Mouse (Mus musculus): Measurements from ENCODE around the gene Mad2l2. TPM values are rescaled to one million over a fixed set of nuclear protein-coding genes. Genes with fewer than 3 reads are reported as not detected.
"Not testable (repeated sequence)": the region's sequence is repeated elsewhere in the genome, so short reads cannot be mapped to it uniquely, and the experiment has no call there.

Mad2l2 gene
- polyA plus RNA-seq, 1 experiment: 17.8 TPM

GRCm38 (mm10) chr4:148181483-148181882, 51.3 kb downstream of the Mad2l2 start:
- H3K36me3 ChIP-seq (ENCODE audit: control insufficient read depth, insufficient read depth, low read length): no peaks in the 10 kb centered on the region
- H3K27me3 ChIP-seq (ENCODE audit: control insufficient read depth, insufficient read depth, low read length): no peaks in the 10 kb centered on the region
- H3K4me3 ChIP-seq (ENCODE audit: low read depth, low read length): no peak overlapping the region
- no peak overlapping the region for H3K27ac ChIP-seq (ENCODE audit: insufficient read depth, low read depth, low read length)
- no peaks in the 10 kb centered on the region for H3K4me1 ChIP-seq (ENCODE audit: control insufficient read depth, insufficient read depth, insufficient read length, low read length)
- TF ChIP-seq CTCF (IDR thresholded peaks at IDR 0.05; ENCODE audit: extremely low read depth, insufficient read length, insufficient replicate concordance, low read depth, low read length) (no peak), POLR2A (IDR thresholded peaks at IDR 0.05; ENCODE audit: low read depth, low read length) (no peak)
- 82% methylated on average over 12 of the region's 12 CpGs for WGBS

- Histone ChIP-seq H3K27ac (ENCODE audit: insufficient read depth, low read depth, low read length) (no peak overlapping the region), H3K4me3 (ENCODE audit: low read depth, low read length) (no peak overlapping the region), H3K36me3 (ENCODE audit: control insufficient read depth, insufficient read depth, low read length) (no peaks in the 10 kb centered on the region), H3K4me1 (ENCODE audit: control insufficient read depth, insufficient read depth, insufficient read length, low read length) (no peaks in the 10 kb centered on the region), H3K27me3 (ENCODE audit: control insufficient read depth, insufficient read depth, low read length) (no peaks in the 10 kb centered on the region)
- TF ChIP-seq POLR2A (IDR thresholded peaks at IDR 0.05; ENCODE audit: low read depth, low read length): no peak
- TF ChIP-seq CTCF (IDR thresholded peaks at IDR 0.05; ENCODE audit: extremely low read depth, insufficient read length, insufficient replicate concordance, low read depth, low read length): no peak
- 37% methylated on average over 8 of the region's 8 CpGs for WGBS
Observed at GRCm38 (mm10) chr4:148182363-148182762, 52.2 kb downstream of the Mad2l2 start.

GRCm38 (mm10) chr4:148184564-148184963, 54.4 kb downstream of the Mad2l2 start:
- TF ChIP-seq CTCF (IDR thresholded peaks at IDR 0.05; ENCODE audit: extremely low read depth, insufficient read length, insufficient replicate concordance, low read depth, low read length) (no peak), POLR2A (IDR thresholded peaks at IDR 0.05; ENCODE audit: low read depth, low read length) (no peak)
- H3K27me3 ChIP-seq (ENCODE audit: control insufficient read depth, insufficient read depth, low read length): no peaks in the 10 kb centered on the region
- H3K36me3 ChIP-seq (ENCODE audit: control insufficient read depth, insufficient read depth, low read length): no peaks in the 10 kb centered on the region
- H3K27ac ChIP-seq (ENCODE audit: insufficient read depth, low read depth, low read length): no peak overlapping the region
- no peaks in the 10 kb centered on the region for H3K4me1 ChIP-seq (ENCODE audit: control insufficient read depth, insufficient read depth, insufficient read length, low read length)
- no peak overlapping the region for H3K4me3 ChIP-seq (ENCODE audit: low read depth, low read length)
- WGBS: 73% methylated on average over 9 of the region's 9 CpGs

- Histone ChIP-seq H3K27me3 (ENCODE audit: control insufficient read depth, insufficient read depth, low read length) (no peaks in the 10 kb centered on the region), H3K4me3 (ENCODE audit: low read depth, low read length) (no peak overlapping the region), H3K27ac (ENCODE audit: insufficient read depth, low read depth, low read length) (no peak overlapping the region), H3K36me3 (ENCODE audit: control insufficient read depth, insufficient read depth, low read length) (no peaks in the 10 kb centered on the region), H3K4me1 (ENCODE audit: control insufficient read depth, insufficient read depth, insufficient read length, low read length) (no peaks in the 10 kb centered on the region)
- 53% methylated on average over 4 of the region's 4 CpGs for WGBS
- TF ChIP-seq POLR2A (IDR thresholded peaks at IDR 0.05; ENCODE audit: low read depth, low read length) (no peak), CTCF (IDR thresholded peaks at IDR 0.05; ENCODE audit: extremely low read depth, insufficient read length, insufficient replicate concordance, low read depth, low read length) (no peak)
Observed at GRCm38 (mm10) chr4:148185819-148186218, 55.6 kb downstream of the Mad2l2 start.

GRCm38 (mm10) chr4:148188767-148189166, 58.6 kb downstream of the Mad2l2 start:
- H3K4me3 ChIP-seq (ENCODE audit: low read depth, low read length); H3K27ac ChIP-seq (ENCODE audit: insufficient read depth, low read depth, low read length); H3K36me3 ChIP-seq (ENCODE audit: control insufficient read depth, insufficient read depth, low read length); H3K27me3 ChIP-seq (ENCODE audit: control insufficient read depth, insufficient read depth, low read length); H3K4me1 ChIP-seq (ENCODE audit: control insufficient read depth, insufficient read depth, insufficient read length, low read length): not testable (repeated sequence)
- 77% methylated on average over 1 of the region's 1 CpGs for WGBS

GRCm38 (mm10) chr4:148192707-148193245, 62.6 kb downstream of the Mad2l2 start:
- no peak for TF ChIP-seq CTCF (IDR thresholded peaks at IDR 0.05; ENCODE audit: extremely low read depth, insufficient read length, insufficient replicate concordance, low read depth, low read length)
- TF ChIP-seq POLR2A (IDR thresholded peaks at IDR 0.05; ENCODE audit: low read depth, low read length): no peak
- no peak overlapping the region for H3K4me3 ChIP-seq (ENCODE audit: low read depth, low read length)
- H3K27ac ChIP-seq (ENCODE audit: insufficient read depth, low read depth, low read length): no peak overlapping the region
- no peaks in the 10 kb centered on the region for H3K36me3 ChIP-seq (ENCODE audit: control insufficient read depth, insufficient read depth, low read length)
- H3K27me3 ChIP-seq (ENCODE audit: control insufficient read depth, insufficient read depth, low read length): no peaks in the 10 kb centered on the region
- no peaks in the 10 kb centered on the region for H3K4me1 ChIP-seq (ENCODE audit: control insufficient read depth, insufficient read depth, insufficient read length, low read length)
- 29% methylated on average over 11 of the region's 11 CpGs for WGBS

GRCm38 (mm10) chr4:148194400-148194799, 64.2 kb downstream of the Mad2l2 start:
- Histone ChIP-seq H3K27me3 (ENCODE audit: control insufficient read depth, insufficient read depth, low read length) (no peaks in the 10 kb centered on the region), H3K27ac (ENCODE audit: insufficient read depth, low read depth, low read length) (no peak overlapping the region), H3K36me3 (ENCODE audit: control insufficient read depth, insufficient read depth, low read length) (no peaks in the 10 kb centered on the region), H3K4me3 (ENCODE audit: low read depth, low read length) (no peak overlapping the region), H3K4me1 (ENCODE audit: control insufficient read depth, insufficient read depth, insufficient read length, low read length) (no peaks in the 10 kb centered on the region)
- TF ChIP-seq CTCF (IDR thresholded peaks at IDR 0.05; ENCODE audit: extremely low read depth, insufficient read length, insufficient replicate concordance, low read depth, low read length) (no peak), POLR2A (IDR thresholded peaks at IDR 0.05; ENCODE audit: low read depth, low read length) (no peak)

Other genes with a start within 250 kb of the Mad2l2 start
- 38.0 and 72.8 TPM in 2 replicates for gene Mfn2, start 225.7 kb upstream of the Mad2l2 start, polyA plus RNA-seq (2012; rRNA removed)
- gene Plod1, start 193.6 kb upstream of the Mad2l2 start, polyA plus RNA-seq (2012; rRNA removed): 8.8 and 18.8 TPM in 2 replicates
- 97.5 and 209 TPM in 2 replicates for gene 2510039O18Rik, start 189.5 kb upstream of the Mad2l2 start, polyA plus RNA-seq (2012; rRNA removed)
- not detected in 2 replicates for gene Nppb, start 144.6 kb upstream of the Mad2l2 start, polyA plus RNA-seq (2012; rRNA removed)
- gene Nppa, start 129.7 kb upstream of the Mad2l2 start, polyA plus RNA-seq (2012; rRNA removed): not detected in 2 replicates
- gene Clcn6, start 91.6 kb upstream of the Mad2l2 start, polyA plus RNA-seq (2012; rRNA removed): 2.7 and 2.8 TPM in 2 replicates
- gene Mthfr, start 91.3 kb upstream of the Mad2l2 start, polyA plus RNA-seq (2012; rRNA removed): 5.6 and 8.8 TPM in 2 replicates
- 10.3 and 14.2 TPM in 2 replicates for gene Agtrap, start 42.4 kb upstream of the Mad2l2 start, polyA plus RNA-seq (2012; rRNA removed)
- 0.11 and 0.24 TPM in 2 replicates for gene Draxin, start 314 bp downstream of the Mad2l2 start, polyA plus RNA-seq (2012; rRNA removed)
- 22.8 and 57.9 TPM in 2 replicates for gene Fbxo6, start 21.8 kb downstream of the Mad2l2 start, polyA plus RNA-seq (2012; rRNA removed)
- 7.3 and 17.7 TPM in 2 replicates for gene Fbxo44, start 30.1 kb downstream of the Mad2l2 start, polyA plus RNA-seq (2012; rRNA removed)
- gene Fbxo2, start 30.2 kb downstream of the Mad2l2 start, polyA plus RNA-seq (2012; rRNA removed): 0.55 and 0.67 TPM in 2 replicates
- 0.06 TPM in 2 replicates for gene Disp3, start 157.6 kb downstream of the Mad2l2 start, polyA plus RNA-seq (2012; rRNA removed)